In the genomic region with DNA sequence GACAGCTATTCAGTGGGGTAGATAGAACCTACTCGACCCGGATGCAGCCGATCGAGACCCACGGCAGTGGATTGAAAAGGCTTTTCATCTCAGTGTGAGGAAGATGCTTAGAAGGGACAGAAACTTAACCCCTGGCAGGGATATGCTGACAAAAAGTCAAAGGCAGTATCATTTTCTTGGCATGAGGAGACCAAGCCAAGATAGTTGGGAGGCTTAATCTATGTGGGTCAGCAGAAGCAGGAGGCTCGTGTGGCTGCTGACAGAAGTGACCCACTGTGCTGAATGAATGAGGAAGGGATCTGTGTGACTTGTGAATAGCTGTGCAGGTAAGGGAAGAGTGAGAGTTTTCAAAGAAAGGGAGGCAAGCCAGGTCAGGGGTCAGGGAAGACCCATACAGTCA, we compare ENCODE assay signal across 14 mouse cellular contexts. TPM values are rescaled to one million over a fixed set of nuclear protein-coding genes. Genes with fewer than 3 reads are reported as not detected.
DNase-seq lines count a peak whose midpoint lies in the region; TF ChIP-seq lines count a peak whose summit lies in the region.
"Had no signal": no experiment of that assay in that cellular context is flagged by ENCODE, and none has a peak within 500 bp of the region (broad histone marks: within the 10 kb centered on the region; RNA-seq: fewer than 3 reads in every experiment).

No protein-coding gene starts in this region.

- peak; percentile 77 for DNase-seq in heart, adult 11 months
- no peak for DNase-seq in heart, adult 9 months (ENCODE audit: low spot score in 2 of 2)
- DNase-seq in ZHBTc4 (ENCODE audit: low read depth, low spot score), result peak; percentile 20
- peak; percentile 51 for DNase-seq in brain, embryonic 14.5 days (ENCODE audit: low read depth)
- DNase-seq in frontal cortex, postnatal 36 days (ENCODE audit: low spot score in 2 of 2), result no peak
- DNase-seq: adrenal gland, adult 8-10 months; adrenal gland, postnatal 14 days; adrenal gland, postnatal 36 days; cerebellum, adult 11-12 months; cerebellum, adult 2 months; cerebellum, adult 9-10 months; cerebellum, postnatal 10 days; cerebellum, postnatal 25 days; forebrain, postnatal 0 days had no signal

- no peak for TF ChIP-seq POLR2A in brain, embryonic 14.5 days (IDR thresholded peaks at IDR 0.05; ENCODE audit: borderline replicate concordance, extremely low read depth, insufficient read depth, insufficient read length, poor library complexity, severe bottlenecking)

- TF ChIP-seq CTCF in brain, embryonic 14.5 days (IDR thresholded peaks at IDR 0.05; ENCODE audit: borderline replicate concordance, extremely low read depth, insufficient read depth, insufficient read length), result no peak

RNA-seq across cellular contexts. Expression of a gene that starts 59.5 kb away (rescaled TPM):
- 117 and 127 TPM in 2 replicates for polyA plus RNA-seq in brain, embryonic 14.5 days (2012; rRNA removed)

Comparison
In these comparisons a context has a peak if more than half of its experiments do, and no peak if none do; other contexts are left out.
1. DNase-seq: peak in heart, adult 11 months (single experiment), ZHBTc4 (single experiment) and brain, embryonic 14.5 days (single experiment); none in heart, adult 9 months (0 of 2) and frontal cortex, postnatal 36 days (0 of 2).